8 mouse cellular contexts compared by ENCODE assay signal in genomic region chrX:158043057-158043843, GRCm38 (mm10). TPM values are rescaled to one million over a fixed set of nuclear protein-coding genes. Genes with fewer than 3 reads are reported as not detected.
A peak's percentile ranks its signal among the peaks of the same experiment; 100 is the strongest.
DNase-seq lines count a peak whose midpoint lies in the region; ATAC-seq and TF ChIP-seq lines count a peak whose summit lies in the region.

Cnksr2 (minus strand) TSS chrX:158043294.

- H3K4me2 ChIP-seq in kidney, embryonic 14.5 days (replicated peaks; ENCODE audit: low read depth, low read length), result peak within 1 kb of the TSS; percentile 59
- H3K4me2 ChIP-seq in limb, embryonic 15.5 days, result peak within 1 kb of the TSS; percentile 70
- H3K4me2 ChIP-seq in neural tube, embryonic 12.5 days (replicated peaks), result peak within 1 kb of the TSS; percentile 60

- H3K4me3 ChIP-seq in kidney, adult 2 months (ENCODE audit: insufficient read depth, low read depth, low read length), result peak within 1 kb of the TSS; percentile 54
- peak within 1 kb of the TSS; percentile 83 for H3K4me3 ChIP-seq in cerebellum, adult 2 months (replicated peaks; ENCODE audit: insufficient read depth, low read depth, low read length)
- H3K4me3 ChIP-seq in kidney, embryonic 14.5 days (ENCODE audit: low read length), result peak within 1 kb of the TSS; percentile 50
- H3K4me3 ChIP-seq in limb, embryonic 15.5 days, result peak within 1 kb of the TSS; percentile 58
- peak within 1 kb of the TSS; percentile 59 for H3K4me3 ChIP-seq in neural tube, embryonic 12.5 days

- no peak for TF ChIP-seq CTCF in kidney, adult 2 months (conservative IDR thresholded peaks at IDR 0.05; ENCODE audit: insufficient read depth, insufficient read length, low read depth, low read length)
- no peak for TF ChIP-seq CTCF in cerebellum, adult 2 months (IDR thresholded peaks at IDR 0.05; ENCODE audit: borderline replicate concordance, insufficient read depth, low read depth, low read length)

- H3K4me1 ChIP-seq in kidney, adult 2 months (ENCODE audit: control insufficient read depth, insufficient read depth, low read length), result no peaks in the 10 kb centered on the region
- no peaks in the 10 kb centered on the region for H3K4me1 ChIP-seq in cerebellum, adult 2 months (ENCODE audit: control insufficient read depth, insufficient read depth, low read length)
- no peaks in the 10 kb centered on the region for H3K4me1 ChIP-seq in kidney, embryonic 14.5 days (ENCODE audit: control insufficient read depth, insufficient read depth, low read length)
- 0 out of 2 replicates have a peak, but pooled peaks cover 3% of the 10 kb centered on the region for H3K4me1 ChIP-seq in limb, embryonic 15.5 days
- no peaks in the 10 kb centered on the region for H3K4me1 ChIP-seq in neural tube, embryonic 12.5 days

- peak; percentile 0 for DNase-seq in kidney, adult 2 months
- no peak for DNase-seq in kidney, adult 8-10 months
- peak; percentile 72 to 79 for DNase-seq in cerebellum, adult 2 months
- peak; percentile 18 for DNase-seq in forelimb bud, embryonic 11.5 days (ENCODE audit: low read depth, low spot score)
- no peak for DNase-seq in ovary, postnatal 14 days (ENCODE audit: low spot score)

- no peaks in the 10 kb centered on the region for H3K36me3 ChIP-seq in kidney, adult 2 months (ENCODE audit: control insufficient read depth, insufficient read depth, low read length)
- no peaks in the 10 kb centered on the region for H3K36me3 ChIP-seq in kidney, embryonic 14.5 days (ENCODE audit: control insufficient read depth, insufficient read depth, low read length)
- no peaks in the 10 kb centered on the region for H3K36me3 ChIP-seq in limb, embryonic 15.5 days
- no peaks in the 10 kb centered on the region for H3K36me3 ChIP-seq in neural tube, embryonic 12.5 days

- H3K9me3 ChIP-seq in kidney, embryonic 14.5 days (ENCODE audit: control insufficient read depth, low read length), result no peaks in the 10 kb centered on the region
- no peaks in the 10 kb centered on the region for H3K9me3 ChIP-seq in limb, embryonic 15.5 days
- no peaks in the 10 kb centered on the region; the same call in 1 of the 2 replicates for H3K9me3 ChIP-seq in neural tube, embryonic 12.5 days

- no peak for TF ChIP-seq POLR2A in kidney, adult 2 months (IDR thresholded peaks at IDR 0.05; ENCODE audit: low read depth, low read length)
- 0 out of 2 replicates have a peak, but pooled peaks have one; percentile 20 for TF ChIP-seq POLR2A in cerebellum, adult 2 months (IDR thresholded peaks at IDR 0.05; ENCODE audit: borderline replicate concordance, insufficient read depth, low read length)

- no peaks in the 10 kb centered on the region; the same call in 1 of the 2 replicates for H3K27me3 ChIP-seq in kidney, adult 2 months (replicated peaks; ENCODE audit: control insufficient read depth, insufficient read depth, low read length)
- no peaks in the 10 kb centered on the region for H3K27me3 ChIP-seq in cerebellum, adult 2 months (ENCODE audit: control insufficient read depth, insufficient read depth, low read length)
- H3K27me3 ChIP-seq in kidney, embryonic 14.5 days (ENCODE audit: control insufficient read depth, insufficient read depth, low read length), result no peaks in the 10 kb centered on the region
- H3K27me3 ChIP-seq in limb, embryonic 15.5 days, result peaks cover 15% of the 10 kb centered on the region; the same call in 1 of the 2 replicates
- H3K27me3 ChIP-seq in neural tube, embryonic 12.5 days (replicated peaks), result no peaks in the 10 kb centered on the region

- peak within 1 kb of the TSS; percentile 57 for H3K9ac ChIP-seq in kidney, embryonic 14.5 days (ENCODE audit: low read depth, low read length)
- H3K9ac ChIP-seq in limb, embryonic 15.5 days, result peak within 1 kb of the TSS; percentile 40; the same call in 1 of the 2 replicates
- H3K9ac ChIP-seq in neural tube, embryonic 12.5 days, result peak within 1 kb of the TSS; percentile 78

- WGBS in kidney, adult 2 months, result 1% methylated on average over 57 of the region's 99 CpGs
- 10% methylated on average over 53 of the region's 99 CpGs for WGBS in cerebellum, adult 2 months
- WGBS in kidney, embryonic 14.5 days, result 28% methylated on average over 34 of the region's 99 CpGs
- WGBS in limb, embryonic 15.5 days, result 29% methylated on average over 76 of the region's 99 CpGs
- 18% methylated on average over 69 of the region's 99 CpGs for WGBS in neural tube, embryonic 12.5 days

- no peak within 1 kb of the TSS for H3K27ac ChIP-seq in kidney, adult 2 months (ENCODE audit: insufficient read depth, low read depth, low read length)
- H3K27ac ChIP-seq in cerebellum, adult 2 months (ENCODE audit: insufficient read depth, low read length), result peak within 1 kb of the TSS; percentile 97
- no peak within 1 kb of the TSS for H3K27ac ChIP-seq in kidney, embryonic 14.5 days (ENCODE audit: low read depth, low read length)
- no peak within 1 kb of the TSS for H3K27ac ChIP-seq in limb, embryonic 15.5 days
- H3K27ac ChIP-seq in neural tube, embryonic 12.5 days, result 0 out of 2 replicates have a peak within 1 kb of the TSS, but pooled peaks have one; percentile 15

- peak; percentile 86 for ATAC-seq in kidney, embryonic 14.5 days (ENCODE audit: low FRiP score, low TSS enrichment)
- ATAC-seq in limb, embryonic 15.5 days (ENCODE audit: insufficient number of reproducible peaks, low FRiP score, low TSS enrichment, low read depth), result peak; percentile 35; the same call in 1 of the 2 replicates
- peak; percentile 79 for ATAC-seq in neural tube, embryonic 12.5 days (ENCODE audit: low FRiP score, low read depth)

RNA-seq across cellular contexts. Expression of gene Cnksr2, which starts in this region (rescaled TPM):
- 0.07 and 0.08 TPM in 2 replicates for polyA plus RNA-seq in kidney, adult 2 months (2012; rRNA removed)
- 29.8 and 35.6 TPM in 2 replicates for polyA plus RNA-seq in cerebellum, adult 2 months (2012; rRNA removed)
- 1.4 and 2.3 TPM in 2 replicates for polyA plus RNA-seq in kidney, embryonic 14.5 days (2014; fragmentation: Nextera tagmentation; extraction: Ambion mirVana)
- 1.6 and 1.8 TPM in 2 replicates for polyA plus RNA-seq in limb, embryonic 15.5 days (2015; fragmentation: Nextera tagmentation; extraction: Ambion mirVana)
- polyA plus RNA-seq in neural tube, embryonic 12.5 days (2016; fragmentation: Nextera tagmentation; extraction: Ambion mirVana), result 6.2 and 6.4 TPM in 2 replicates

Comparison
In these comparisons a context has a peak if more than half of its experiments do, and no peak if none do; other contexts are left out.
1. Peak in DNase-seq and H3K4me3 ChIP-seq in kidney, adult 2 months; RNA of the gene not detected or under 1 TPM.
2. DNase-seq: peak in cerebellum, adult 2 months (2 of 2) and forelimb bud, embryonic 11.5 days (single experiment); none in kidney, adult 8-10 months (0 of 2) and ovary, postnatal 14 days (single experiment).
3. H3K27ac ChIP-seq: peak in cerebellum, adult 2 months (single experiment) and neural tube, embryonic 12.5 days (single experiment); none in kidney, adult 2 months (single experiment), kidney, embryonic 14.5 days (single experiment) and limb, embryonic 15.5 days (single experiment).
4. ATAC-seq: peak in every context shown above with its lines; median percentile 86 in kidney, embryonic 14.5 days; 79 in neural tube, embryonic 12.5 days; 35 in limb, embryonic 15.5 days.
5. Peak in every context shown above with its lines, with median percentiles within 50 percentile points of each other: H3K4me3 ChIP-seq, H3K4me2 ChIP-seq and H3K9ac ChIP-seq.